Mouse (Mus musculus): ENCODE results near the gene 2810408A11Rik. TPM values are rescaled to one million over a fixed set of nuclear protein-coding genes. Genes with fewer than 3 reads are reported as not detected.
"Not testable (repeated sequence)": the region's sequence is repeated elsewhere in the genome, so short reads cannot be mapped to it uniquely, and the experiment has no call there.

Gene 2810408A11Rik
- polyA plus RNA-seq, 1 experiment from 2014 or later: 14.7 TPM

DNA sequence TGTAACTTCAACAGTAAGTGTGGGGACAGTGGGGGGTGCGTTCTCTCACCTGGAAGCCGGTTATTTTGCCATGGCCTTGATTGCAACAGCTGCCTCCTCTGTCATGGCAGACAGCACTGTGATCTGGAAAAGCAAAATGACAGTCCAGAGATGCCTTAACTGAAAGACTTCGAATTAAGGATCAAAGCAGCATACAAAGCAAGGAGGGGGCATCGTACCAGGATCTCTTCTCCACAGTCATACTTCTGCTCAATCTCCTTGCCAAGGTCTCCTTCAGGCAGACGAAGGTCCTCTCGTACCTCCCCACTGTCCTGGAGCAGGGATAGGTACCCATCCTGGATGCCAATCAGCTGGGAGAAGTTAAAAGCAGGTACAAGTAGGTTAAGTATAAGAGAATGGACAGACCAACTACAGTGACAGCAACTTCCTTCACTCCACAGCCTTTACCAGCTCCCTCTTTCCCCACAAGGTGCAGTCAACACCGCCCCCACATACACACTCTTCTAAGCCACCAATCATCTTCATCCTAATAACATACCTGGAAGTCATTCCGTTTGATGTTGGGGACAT, 16.7 kb upstream of the 2810408A11Rik start:
- no peak overlapping the region for H3K4me2 ChIP-seq (replicated peaks; ENCODE audit: low read depth, low read length)
- H3K36me3 ChIP-seq (ENCODE audit: control insufficient read depth, insufficient read depth, low read length): peaks cover 19% of the 10 kb centered on the region
- no peaks in the 10 kb centered on the region for H3K9me3 ChIP-seq (ENCODE audit: control insufficient read depth, low read length)
- DNase-seq (ENCODE audit: low spot score) (no peak), ATAC-seq (ENCODE audit: low FRiP score) (no peak)
- H3K27me3 ChIP-seq (ENCODE audit: control insufficient read depth, insufficient read depth, low read length): no peaks in the 10 kb centered on the region
- H3K9ac ChIP-seq (ENCODE audit: low read depth, low read length): no peak overlapping the region
- 90% methylated on average over 8 of the region's 8 CpGs for WGBS
- no peak overlapping the region for H3K27ac ChIP-seq (ENCODE audit: low read depth, low read length)
- peaks cover 16% of the 10 kb centered on the region for H3K4me1 ChIP-seq (replicated peaks; ENCODE audit: control insufficient read depth, insufficient read depth, low read length)
- no peak overlapping the region for H3K4me3 ChIP-seq (ENCODE audit: low read depth, low read length)

DNA sequence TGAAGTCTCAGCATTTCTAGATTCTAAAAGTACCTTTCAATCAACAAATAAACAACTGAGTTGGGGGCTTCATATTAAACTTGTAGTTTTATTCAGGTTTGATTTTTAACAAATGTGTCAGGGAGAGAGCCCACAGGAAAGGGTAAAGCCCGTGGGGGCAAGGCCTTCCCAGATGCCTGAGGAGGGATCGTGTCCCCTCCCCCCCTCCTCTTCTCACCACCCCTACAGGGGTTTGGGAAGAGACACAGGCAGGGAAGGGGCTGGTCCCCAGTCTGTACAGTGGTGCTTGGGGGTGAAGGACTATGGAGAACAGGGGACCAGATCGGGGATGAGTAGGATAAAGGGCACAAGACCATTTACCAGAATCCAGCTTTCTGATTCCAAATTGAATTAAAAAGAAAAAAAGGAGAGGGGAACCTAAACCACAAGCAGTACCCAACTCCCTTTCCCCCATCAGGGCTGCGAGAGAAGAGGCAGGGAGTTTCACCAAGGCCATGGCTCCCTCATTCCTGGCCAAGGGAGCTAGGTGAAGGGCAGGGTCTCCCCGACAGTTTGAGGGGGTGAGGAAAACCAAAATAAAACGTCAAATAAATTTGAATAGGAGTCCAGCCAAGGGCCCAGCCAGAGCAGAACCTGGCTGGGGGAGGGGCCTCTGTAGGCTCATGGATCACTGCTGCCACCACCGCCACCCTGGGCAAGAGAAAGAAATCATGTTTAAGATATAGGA, 16.0 kb upstream of the 2810408A11Rik start:
- WGBS: 64% methylated on average over 7 of the region's 7 CpGs
- not testable (repeated sequence) for H3K4me3 ChIP-seq (ENCODE audit: low read depth, low read length); H3K27me3 ChIP-seq (ENCODE audit: control insufficient read depth, insufficient read depth, low read length); DNase-seq (ENCODE audit: low spot score); H3K9ac ChIP-seq (ENCODE audit: low read depth, low read length); H3K9me3 ChIP-seq (ENCODE audit: control insufficient read depth, low read length); ATAC-seq (ENCODE audit: low FRiP score); H3K27ac ChIP-seq (ENCODE audit: low read depth, low read length); H3K4me2 ChIP-seq (replicated peaks; ENCODE audit: low read depth, low read length)
- Histone ChIP-seq H3K4me1 (replicated peaks; ENCODE audit: control insufficient read depth, insufficient read depth, low read length) (peaks cover 16% of the 10 kb centered on the region), H3K36me3 (ENCODE audit: control insufficient read depth, insufficient read depth, low read length) (peaks cover 22% of the 10 kb centered on the region)

DNA sequence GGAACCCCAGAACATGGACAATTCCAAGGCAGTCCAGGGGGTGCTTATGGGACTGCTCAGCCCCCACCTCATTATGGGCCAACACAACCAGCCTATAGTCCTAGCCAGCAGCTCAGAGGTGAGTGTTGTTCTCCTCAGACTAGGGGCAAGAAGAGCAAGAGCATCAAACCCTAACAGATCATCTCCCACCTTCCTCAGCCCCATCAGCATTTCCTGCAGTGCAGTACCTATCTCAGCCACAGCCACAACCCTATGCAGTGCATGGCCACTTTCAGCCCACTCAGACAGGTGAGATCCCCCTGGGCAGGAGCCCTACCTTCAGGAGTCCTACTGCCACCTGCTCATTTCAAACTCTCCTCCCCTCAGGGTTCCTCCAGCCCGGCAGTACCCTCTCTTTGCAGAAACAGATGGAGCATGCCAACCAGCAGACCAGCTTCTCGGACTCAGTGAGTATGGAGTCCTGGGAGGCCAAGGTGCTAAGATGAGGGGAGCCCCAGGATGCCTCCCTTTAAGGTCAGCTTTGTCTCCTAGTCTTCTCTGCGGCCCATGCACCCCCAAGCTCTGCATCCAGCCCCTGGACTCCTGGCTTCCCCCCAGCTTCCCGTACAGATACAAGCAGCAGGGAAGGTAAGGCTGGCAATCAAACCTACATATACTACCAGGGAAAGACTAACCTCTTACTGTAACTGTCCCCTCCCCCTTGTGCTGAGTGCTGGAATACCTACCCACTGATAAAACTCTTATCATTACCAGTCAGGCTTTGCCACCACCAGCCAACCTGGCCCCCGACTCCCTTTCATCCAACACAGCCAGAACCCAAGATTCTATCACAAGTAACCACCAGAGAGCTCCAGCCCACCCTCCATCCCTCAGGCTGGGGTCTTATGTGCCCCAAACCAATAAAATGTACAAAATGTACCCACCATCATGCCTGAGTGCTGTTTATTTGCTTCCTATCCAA, 15.2 kb upstream of the 2810408A11Rik start:
- Histone ChIP-seq H3K4me3 (ENCODE audit: low read depth, low read length) (peak overlapping the region; percentile 8; the same call in 1 of the 2 replicates), H3K36me3 (ENCODE audit: control insufficient read depth, insufficient read depth, low read length) (peaks cover 26% of the 10 kb centered on the region), H3K4me1 (replicated peaks; ENCODE audit: control insufficient read depth, insufficient read depth, low read length) (peaks cover 16% of the 10 kb centered on the region), H3K27me3 (ENCODE audit: control insufficient read depth, insufficient read depth, low read length) (no peaks in the 10 kb centered on the region), H3K9ac (ENCODE audit: low read depth, low read length) (no peak overlapping the region), H3K9me3 (ENCODE audit: control insufficient read depth, low read length) (no peaks in the 10 kb centered on the region), H3K4me2 (replicated peaks; ENCODE audit: low read depth, low read length) (peak overlapping the region; percentile 7; the same call in 1 of the 2 replicates), H3K27ac (ENCODE audit: low read depth, low read length) (no peak overlapping the region)
- ATAC-seq (ENCODE audit: low FRiP score) (no peak), DNase-seq (ENCODE audit: low spot score) (no peak)
- WGBS: 56% methylated on average over 5 of the region's 5 CpGs

DNA sequence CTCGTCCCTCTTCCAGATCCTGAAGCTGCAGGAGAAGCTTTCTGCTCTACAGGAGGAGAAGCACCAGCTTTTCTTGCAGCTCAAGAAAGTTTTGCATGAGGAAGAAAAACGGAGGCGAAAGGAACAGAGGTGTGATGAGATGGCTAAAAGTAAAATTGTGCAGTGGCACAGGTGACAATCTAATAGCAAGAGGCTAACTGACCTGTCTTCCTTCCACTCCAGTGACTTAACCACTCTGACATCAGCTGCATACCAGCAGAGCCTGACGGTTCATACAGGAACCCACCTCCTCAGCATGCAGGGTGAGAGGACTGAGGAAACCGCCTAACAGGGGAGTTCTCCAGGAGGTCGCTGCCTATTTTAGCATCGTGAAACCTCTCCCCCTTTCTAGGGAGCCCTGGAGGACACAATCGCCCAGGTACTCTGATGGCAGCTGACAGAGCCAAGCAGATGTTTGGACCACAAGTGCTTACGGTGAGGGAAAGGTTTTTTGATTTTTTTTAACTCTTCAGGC, 14.2 kb upstream of the 2810408A11Rik start:
- no peaks in the 10 kb centered on the region for H3K27me3 ChIP-seq (ENCODE audit: control insufficient read depth, insufficient read depth, low read length)
- H3K36me3 ChIP-seq (ENCODE audit: control insufficient read depth, insufficient read depth, low read length): peaks cover 34% of the 10 kb centered on the region
- H3K27ac ChIP-seq (ENCODE audit: low read depth, low read length): no peak overlapping the region; the same call in 1 of the 2 replicates
- H3K9ac ChIP-seq (ENCODE audit: low read depth, low read length): peak overlapping the region; percentile 94; the same call in 1 of the 2 replicates
- WGBS: 42% methylated on average over 9 of the region's 9 CpGs
- peak overlapping the region; percentile 91 for H3K4me3 ChIP-seq (ENCODE audit: low read depth, low read length)
- peak overlapping the region; percentile 92 for H3K4me2 ChIP-seq (replicated peaks; ENCODE audit: low read depth, low read length)
- H3K4me1 ChIP-seq (replicated peaks; ENCODE audit: control insufficient read depth, insufficient read depth, low read length): peaks cover 16% of the 10 kb centered on the region
- ATAC-seq (ENCODE audit: low FRiP score) (no peak), DNase-seq (ENCODE audit: low spot score) (no peak)
- no peaks in the 10 kb centered on the region for H3K9me3 ChIP-seq (ENCODE audit: control insufficient read depth, low read length)

DNA sequence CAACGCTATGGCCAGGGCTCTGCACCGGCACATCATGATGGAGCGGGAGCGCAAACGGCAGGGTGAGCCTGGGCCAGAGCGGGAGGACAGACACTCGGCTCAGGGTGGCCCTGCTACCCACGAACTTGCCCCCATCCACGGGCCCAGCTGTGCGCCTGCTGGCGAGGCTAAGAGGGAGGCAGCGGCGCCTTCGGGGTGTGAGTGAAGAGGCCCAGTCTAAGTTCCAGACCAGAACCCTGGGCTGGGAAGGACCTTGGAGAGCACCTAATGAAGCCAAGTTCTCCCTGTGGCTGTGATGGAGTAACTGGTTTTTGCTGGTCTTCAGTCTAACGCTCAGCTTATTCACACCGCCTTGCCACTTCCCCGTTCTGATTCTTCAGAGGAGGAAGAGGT, 13.6 kb upstream of the 2810408A11Rik start:
- DNase-seq (ENCODE audit: low spot score) (no peak), ATAC-seq (ENCODE audit: low FRiP score) (no peak)
- no peaks in the 10 kb centered on the region for H3K9me3 ChIP-seq (ENCODE audit: control insufficient read depth, low read length)
- H3K4me1 ChIP-seq (replicated peaks; ENCODE audit: control insufficient read depth, insufficient read depth, low read length): peaks cover 13% of the 10 kb centered on the region
- H3K4me3 ChIP-seq (ENCODE audit: low read depth, low read length): peak overlapping the region; percentile 91
- 1% methylated on average over 17 of the region's 17 CpGs for WGBS
- peak overlapping the region; percentile 92 for H3K4me2 ChIP-seq (replicated peaks; ENCODE audit: low read depth, low read length)
- H3K27ac ChIP-seq (ENCODE audit: low read depth, low read length): peak overlapping the region; percentile 84
- no peaks in the 10 kb centered on the region for H3K27me3 ChIP-seq (ENCODE audit: control insufficient read depth, insufficient read depth, low read length)
- peak overlapping the region; percentile 94 for H3K9ac ChIP-seq (ENCODE audit: low read depth, low read length)
- peaks cover 35% of the 10 kb centered on the region for H3K36me3 ChIP-seq (ENCODE audit: control insufficient read depth, insufficient read depth, low read length)

DNA sequence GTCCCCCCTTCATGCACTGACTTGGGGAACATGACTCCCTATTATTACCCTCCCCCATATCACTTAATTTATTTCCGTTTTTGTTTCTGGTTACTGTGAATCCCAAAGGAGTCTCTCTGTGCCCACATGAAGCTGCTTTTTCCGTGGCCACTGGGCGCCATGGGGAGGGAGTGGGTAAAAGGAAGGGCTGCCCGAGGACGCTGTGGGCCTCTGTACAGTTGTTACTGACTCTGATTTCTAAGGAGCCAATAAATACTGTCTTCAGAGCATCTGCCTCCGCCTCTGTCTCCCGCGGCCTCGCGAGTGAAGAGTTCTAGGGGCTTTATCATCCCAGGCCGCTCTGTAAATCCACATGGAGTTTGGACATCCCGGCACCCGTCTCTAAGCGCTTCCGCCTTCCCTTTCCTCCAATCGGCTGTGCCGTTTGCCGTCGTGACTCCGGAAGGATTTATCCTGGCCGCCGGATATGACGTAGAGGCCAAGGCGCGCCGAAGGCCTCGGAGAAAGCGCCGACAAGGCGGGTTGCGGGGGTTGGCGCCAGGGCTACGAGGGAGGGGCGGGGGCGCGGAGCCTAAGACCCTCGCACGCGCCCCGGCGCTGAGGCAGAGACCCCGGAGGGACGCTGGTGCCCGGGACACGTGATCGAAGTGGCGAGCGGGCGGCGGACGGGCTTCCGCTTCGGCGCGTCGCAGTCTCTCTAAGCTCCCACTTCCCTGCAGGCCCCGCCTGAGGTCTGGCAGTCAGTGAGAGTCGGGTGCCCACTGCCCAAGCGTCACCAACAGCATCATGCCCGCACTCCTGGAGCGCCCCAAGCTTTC, 13.0 kb upstream of the 2810408A11Rik start, which contains the start of gene Gps2:
TSS of gene Gps2 (plus strand) at position 335 of the 818 bp plus-strand sequence.
- H3K27ac ChIP-seq (ENCODE audit: low read depth, low read length): peak within 1 kb of the TSS; percentile 84
- no peaks in the 10 kb centered on the region for H3K9me3 ChIP-seq (ENCODE audit: control insufficient read depth, low read length)
- peaks cover 35% of the 10 kb centered on the region for H3K36me3 ChIP-seq (ENCODE audit: control insufficient read depth, insufficient read depth, low read length)
- WGBS: 4% methylated on average over 56 of the region's 61 CpGs
- ATAC-seq (ENCODE audit: low FRiP score): peak; percentile 90
- no peaks in the 10 kb centered on the region for H3K27me3 ChIP-seq (ENCODE audit: control insufficient read depth, insufficient read depth, low read length)
- DNase-seq (ENCODE audit: low spot score): peak; percentile 96
- H3K4me3 ChIP-seq (ENCODE audit: low read depth, low read length): peak within 1 kb of the TSS; percentile 91
- H3K9ac ChIP-seq (ENCODE audit: low read depth, low read length): peak within 1 kb of the TSS; percentile 94
- H3K4me1 ChIP-seq (replicated peaks; ENCODE audit: control insufficient read depth, insufficient read depth, low read length): peaks cover 11% of the 10 kb centered on the region
- peak within 1 kb of the TSS; percentile 92 for H3K4me2 ChIP-seq (replicated peaks; ENCODE audit: low read depth, low read length)

DNA sequence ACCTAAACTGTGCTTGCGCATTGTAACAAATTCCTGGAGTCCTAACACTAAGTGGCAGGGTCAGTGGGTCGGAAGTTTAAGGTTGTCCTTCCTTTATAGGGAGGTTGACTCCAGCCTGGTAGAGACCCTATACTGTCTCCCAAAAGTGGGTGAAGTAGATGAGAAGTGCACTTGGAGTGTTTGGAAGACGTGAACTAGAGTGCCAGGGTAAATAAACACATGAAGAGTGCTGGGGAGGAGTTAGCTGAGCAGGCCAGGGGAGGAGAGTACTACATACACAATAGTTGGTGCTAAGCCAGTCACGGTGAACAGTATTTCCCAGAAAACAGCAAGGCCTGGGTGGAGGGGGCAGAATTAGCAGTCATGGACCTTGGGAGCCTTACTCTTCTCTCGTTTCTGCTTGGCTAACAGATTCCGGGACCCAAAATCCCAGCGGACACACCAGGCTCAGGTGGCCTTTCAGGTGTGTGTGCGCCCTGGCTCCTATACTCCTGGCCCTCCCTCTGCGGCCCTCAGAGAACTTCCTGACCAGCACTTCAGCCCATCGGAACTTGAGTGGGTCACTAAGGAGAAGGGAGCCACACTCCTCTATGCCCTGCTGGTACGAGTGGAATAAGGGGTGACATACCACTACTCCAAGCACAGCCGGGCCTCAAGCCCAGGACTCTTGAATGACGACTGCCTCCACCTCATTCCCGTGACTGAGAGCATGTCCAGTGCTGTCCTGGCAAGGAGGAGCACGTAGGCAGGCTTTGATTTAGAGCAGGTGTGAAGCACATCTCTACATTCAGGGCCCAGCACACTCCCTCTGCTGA, 12.1 kb upstream of the 2810408A11Rik start:
- Histone ChIP-seq H3K4me1 (replicated peaks; ENCODE audit: control insufficient read depth, insufficient read depth, low read length) (peaks cover 11% of the 10 kb centered on the region), H3K27me3 (ENCODE audit: control insufficient read depth, insufficient read depth, low read length) (no peaks in the 10 kb centered on the region), H3K27ac (ENCODE audit: low read depth, low read length) (0 out of 2 replicates have a peak overlapping the region, but pooled peaks have one; percentile 36), H3K36me3 (ENCODE audit: control insufficient read depth, insufficient read depth, low read length) (peaks cover 37% of the 10 kb centered on the region), H3K9me3 (ENCODE audit: control insufficient read depth, low read length) (no peaks in the 10 kb centered on the region), H3K9ac (ENCODE audit: low read depth, low read length) (peak overlapping the region; percentile 94), H3K4me3 (ENCODE audit: low read depth, low read length) (peak overlapping the region; percentile 91), H3K4me2 (replicated peaks; ENCODE audit: low read depth, low read length) (peak overlapping the region; percentile 92)
- WGBS: 78% methylated on average over 15 of the region's 15 CpGs
- no peak for DNase-seq (ENCODE audit: low spot score)
- no peak for ATAC-seq (ENCODE audit: low FRiP score)
